Mouse (Mus musculus): Measurements from ENCODE around the gene Nell1. TPM values are rescaled to one million over a fixed set of nuclear protein-coding genes. Genes with fewer than 3 reads are reported as not detected.

The Nell1 gene
- not detected for total RNA-seq (2023)

DNA sequence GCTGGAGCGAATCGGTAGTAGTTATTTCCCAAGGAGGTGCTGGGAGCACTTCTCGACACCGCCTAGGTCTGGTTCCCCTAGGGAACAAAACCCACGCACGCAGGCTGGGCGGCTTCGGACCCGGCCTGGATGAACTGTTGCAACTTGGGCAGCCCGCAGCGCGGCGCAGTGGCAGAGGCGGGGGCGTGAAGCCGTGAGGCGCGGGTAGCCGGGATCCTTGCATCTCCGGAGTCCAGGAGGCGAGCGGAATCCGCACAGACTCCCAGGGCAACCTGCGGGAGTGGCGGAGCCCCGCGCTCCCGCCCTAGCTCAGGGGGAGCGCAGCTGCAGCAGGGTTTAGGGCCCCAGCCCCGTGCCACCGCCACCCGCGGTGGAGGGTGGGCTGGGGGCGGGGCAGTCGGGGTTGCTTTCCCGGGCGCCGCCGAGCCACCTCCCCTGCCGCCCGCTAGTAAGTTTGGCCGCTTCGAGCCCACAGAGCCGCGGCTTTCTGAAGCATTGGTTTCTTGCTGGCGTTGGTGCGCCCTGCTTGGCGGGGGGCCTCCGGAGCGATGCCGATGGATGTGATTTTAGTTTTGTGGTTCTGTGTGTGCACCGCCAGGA, at the start of gene Nell1:
Nell1 (plus strand) TSS at position 24 of the 600 bp plus-strand sequence.

DNA sequence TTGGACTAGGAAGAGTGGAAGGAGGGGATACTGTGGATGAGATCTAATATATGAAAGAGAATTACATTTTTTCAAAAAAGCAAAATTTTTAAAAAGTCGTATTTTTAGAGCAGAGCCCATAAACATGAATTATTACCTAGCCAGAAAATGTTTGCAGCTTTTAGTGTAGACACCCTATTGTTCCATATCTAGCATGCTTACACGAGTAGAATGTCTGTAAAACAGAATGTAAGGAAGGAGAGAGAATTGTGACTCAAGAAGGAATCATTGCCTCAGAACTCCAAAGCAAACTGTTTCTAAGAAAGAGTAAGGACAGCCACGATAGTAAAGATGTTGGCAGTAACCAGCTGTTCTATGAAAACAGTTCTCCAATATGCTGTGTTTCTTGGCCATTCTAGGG, 624.2 kb downstream of the Nell1 start, which contains the start of gene 4933405O20Rik:
4933405O20Rik (plus strand) TSS at position 301 of the 400 bp plus-strand sequence.

Other genes starting within 250 kb of the Nell1 start
- gene Htatip2, start 215.7 kb upstream of the Nell1 start, total RNA-seq (2023) = 13.7 TPM
- 73.5 TPM for gene Prmt3, start 196.5 kb upstream of the Nell1 start, total RNA-seq (2023)
- not detected for gene Slc6a5, start 64.7 kb upstream of the Nell1 start, total RNA-seq (2023)

All from CD8-positive naive resting alpha-beta T cell, adult 57 days (primary cell).